Mouse (Mus musculus): ENCODE data around the gene Olfr866. TPM values are rescaled to one million over a fixed set of nuclear protein-coding genes. Genes with fewer than 3 reads are reported as not detected.

Gene Olfr866
- total RNA-seq (2023), result not detected

DNA sequence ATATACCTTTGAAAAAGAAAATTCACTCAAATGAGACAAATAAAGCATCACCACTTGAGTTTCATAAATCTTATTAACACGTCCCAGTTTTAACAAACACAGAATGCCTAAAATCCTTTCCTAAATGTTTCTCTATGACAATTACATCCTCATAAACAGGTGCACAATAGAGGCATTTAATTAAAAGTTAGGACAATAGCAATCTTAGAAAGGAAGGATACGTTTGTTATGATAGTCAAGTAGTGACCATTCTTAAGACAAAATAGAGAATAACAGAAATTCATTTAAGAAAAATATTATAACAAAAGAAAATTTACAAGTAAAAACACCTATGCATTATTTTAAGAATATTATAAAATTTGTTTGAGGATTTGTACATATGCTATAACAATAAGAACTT, at the start of gene Olfr866:
Olfr866 (minus strand) TSS at position 101 of the 400 bp plus-strand sequence.

DNA sequence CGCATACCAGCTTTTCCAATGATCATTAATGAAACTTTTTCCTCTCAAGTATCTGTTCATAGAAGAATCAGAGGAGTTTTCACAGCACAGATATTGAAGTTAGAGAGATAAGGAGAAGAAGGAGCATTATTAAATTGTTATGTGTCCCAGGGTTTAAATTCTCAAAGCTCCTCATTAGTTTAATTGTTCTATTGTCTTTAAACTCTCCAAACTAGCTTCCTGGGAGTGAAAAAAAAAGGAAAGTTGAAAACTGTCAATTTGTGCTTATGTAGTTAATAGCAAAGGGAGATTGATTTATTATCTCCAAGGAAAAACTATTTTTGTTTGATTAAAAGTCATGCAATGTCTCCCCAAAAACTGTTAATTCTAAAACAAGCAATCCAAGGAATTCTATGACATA, 29.6 kb upstream of the Olfr866 start, which contains the start of gene Olfr867:
Olfr867 (minus strand) TSS at position 101 of the 400 bp plus-strand sequence.

Other genes with a start within 250 kb of the Olfr866 start
- not detected for gene Olfr58, start 247.8 kb downstream of the Olfr866 start, total RNA-seq (2023)
- not detected for gene Olfr859, start 223.1 kb downstream of the Olfr866 start, total RNA-seq (2023)
- not detected for gene Olfr860, start 178.3 kb downstream of the Olfr866 start, total RNA-seq (2023)
- gene Olfr862, start 140.0 kb downstream of the Olfr866 start, total RNA-seq (2023), result not detected
- not detected for gene Olfr77, start 111.2 kb downstream of the Olfr866 start, total RNA-seq (2023)
- gene Olfr867, start 29.5 kb upstream of the Olfr866 start, total RNA-seq (2023), result not detected
- gene Olfr868, start 70.6 kb upstream of the Olfr866 start, total RNA-seq (2023), result not detected
- not detected for gene Olfr869, start 101.0 kb upstream of the Olfr866 start, total RNA-seq (2023)
- gene Olfr870, start 146.0 kb upstream of the Olfr866 start, total RNA-seq (2023), result not detected
- not detected for gene Olfr871, start 184.2 kb upstream of the Olfr866 start, total RNA-seq (2023)
- gene Olfr872, start 209.1 kb upstream of the Olfr866 start, total RNA-seq (2023), result not detected